Mouse (Mus musculus) stomach, postnatal 0 days (tissue): Measurements from ENCODE around the gene Smok3b.

Experiments used
- CTCF ChIP-seq: IDR thresholded peaks from 2 replicates; pipeline ENCODE4 v1.5.1; 2016; ENCODE audit warnings: antibody characterized with exemption, low read depth, mild to moderate bottlenecking, moderate library complexity
- EP300 ChIP-seq: optimal IDR thresholded peaks from 2 replicates; pipeline ENCODE3; 2016; ENCODE audit warnings: antibody characterized with exemption

GRCm38 (mm10) chr5:138080456-138080855, 59.2 kb downstream of the Smok3b start:
- TF ChIP-seq EP300 = no peak
- no peak for TF ChIP-seq CTCF
